Mouse (Mus musculus) limb, embryonic 14.5 days (tissue): ENCODE measurements at regions not wholly inside any gene's neighbourhood (a gene's known extent, or its start where the extent isn't known, plus 50 kb on each side); places are given as distances from the start of the nearest gene placed in this dataset.

ENCODE experiments used
- ATAC-seq: fragments of 200-750 bp; cut with Nextera tagmentation; 2 replicates; pipeline ENCODE4 v1.8.0; 2017; ENCODE audit warnings: low read depth, moderate number of reproducible peaks, moderate TSS enrichment; ENCODE audit not compliant: low FRiP score
- DNase-seq: peaks from one replicate; pipeline ENCODE4 v3.0.0-alpha.2; 2015; ENCODE audit warnings: low spot score
- H3K27ac ChIP-seq: fragments of 300-500 bp; sonication (generic); replicated peaks from 2 replicates; pipeline ENCODE4 v1.5.1; 2014; ENCODE audit warnings: low read depth, mild to moderate bottlenecking, low read length, moderate library complexity, mixed read lengths
- H3K27me3 ChIP-seq: fragments of 300-500 bp; sonication (generic); 2 replicates; pipeline ENCODE4 v1.6.1; 2014; ENCODE audit warnings: low read length, mixed read lengths; ENCODE audit not compliant: control insufficient read depth, insufficient read depth
- H3K36me3 ChIP-seq: fragments of 300-500 bp; sonication (generic); 2 replicates; pipeline ENCODE4 v1.6.1; 2014; ENCODE audit warnings: mild to moderate bottlenecking, low read length, moderate library complexity, mixed read lengths; ENCODE audit not compliant: control insufficient read depth, insufficient read depth
- H3K4me1 ChIP-seq: fragments of 300-500 bp; sonication (generic); 2 replicates; pipeline ENCODE4 v1.6.1; 2014; ENCODE audit warnings: antibody characterized with exemption, low read length, mixed read lengths; ENCODE audit not compliant: control insufficient read depth, insufficient read depth
- H3K4me2 ChIP-seq: fragments of 300-500 bp; sonication (generic); replicated peaks from 2 replicates; pipeline ENCODE4 v1.6.1; 2014; ENCODE audit warnings: low read depth, mild to moderate bottlenecking, low read length, moderate library complexity; ENCODE audit not compliant: severe bottlenecking
- H3K4me3 ChIP-seq: fragments of 300-500 bp; sonication (generic); replicated peaks from 2 replicates; pipeline ENCODE4 v1.5.1; 2014; ENCODE audit warnings: low read length
- H3K9ac ChIP-seq: fragments of 300-500 bp; sonication (generic); 2 replicates; pipeline ENCODE4 v1.6.1; 2014; ENCODE audit warnings: mild to moderate bottlenecking, low read depth, low read length, moderate library complexity; ENCODE audit not compliant: severe bottlenecking
- H3K9me3 ChIP-seq: fragments of 300-500 bp; sonication (generic); 2 replicates; pipeline ENCODE4 v1.6.1; 2016; ENCODE audit warnings: low read length; ENCODE audit not compliant: control insufficient read depth
- POLR2A ChIP-seq: fragments of 200-500 bp; IDR thresholded peaks from 2 replicates; pipeline ENCODE4 v1.8.0; 2012; ENCODE audit warnings: inconsistent platforms, mild to moderate bottlenecking, moderate library complexity, borderline replicate concordance; ENCODE audit not compliant: insufficient read depth, insufficient read length; ENCODE audit errors: extremely low read depth
- WGBS: fragments of 180-500 bp; shearing (Covaris S2); extraction: QIAGEN DNeasy Blood & Tissue Kit; methylation state at CpG from one replicate; pipeline ENCODE4 v1.1.7; 2014; 5-methylcytosine and 5-hydroxymethylcytosine counted together

- no peaks in the 10 kb centered on the region for H3K36me3 ChIP-seq
- TF ChIP-seq POLR2A: no peak
- DNase-seq (no peak), ATAC-seq (no peak)
- no peak overlapping the region for H3K4me2 ChIP-seq
- no peak overlapping the region for H3K4me3 ChIP-seq
- no peak overlapping the region for H3K9ac ChIP-seq
- H3K27ac ChIP-seq: no peak overlapping the region
- peaks cover 28% of the 10 kb centered on the region for H3K4me1 ChIP-seq
- H3K27me3 ChIP-seq: no peaks in the 10 kb centered on the region
- peaks cover 7% of the 10 kb centered on the region; the same call in 1 of the 2 replicates for H3K9me3 ChIP-seq
- 62% methylated on average over 5 of the region's 5 CpGs for WGBS
Observed at GRCm38 (mm10) chr13:44583614-44584013, 145.7 kb upstream of the Jarid2 start.

GRCm38 (mm10) chr13:44584151-44584550, 145.1 kb upstream of the Jarid2 start:
- no peak for DNase-seq
- no peak for ATAC-seq
- Histone ChIP-seq H3K4me1 (peaks cover 28% of the 10 kb centered on the region), H3K9me3 (peaks cover 2% of the 10 kb centered on the region; the same call in 1 of the 2 replicates), H3K4me3 (no peak overlapping the region), H3K27ac (no peak overlapping the region), H3K4me2 (no peak overlapping the region), H3K27me3 (no peaks in the 10 kb centered on the region), H3K36me3 (no peaks in the 10 kb centered on the region), H3K9ac (no peak overlapping the region)
- no peak for TF ChIP-seq POLR2A
- 42% methylated on average over 8 of the region's 8 CpGs for WGBS

GRCm38 (mm10) chr13:44584551-44584950, 144.7 kb upstream of the Jarid2 start:
- TF ChIP-seq POLR2A: no peak
- DNase-seq: no peak
- no peaks in the 10 kb centered on the region for H3K36me3 ChIP-seq
- H3K4me1 ChIP-seq: peaks cover 28% of the 10 kb centered on the region
- no peak overlapping the region for H3K4me3 ChIP-seq
- no peak overlapping the region for H3K4me2 ChIP-seq
- ATAC-seq: no peak
- no peaks in the 10 kb centered on the region for H3K27me3 ChIP-seq
- H3K9ac ChIP-seq: no peak overlapping the region
- H3K9me3 ChIP-seq: no peaks in the 10 kb centered on the region
- no peak overlapping the region for H3K27ac ChIP-seq
- WGBS: 50% methylated on average over 4 of the region's 4 CpGs

DNA sequence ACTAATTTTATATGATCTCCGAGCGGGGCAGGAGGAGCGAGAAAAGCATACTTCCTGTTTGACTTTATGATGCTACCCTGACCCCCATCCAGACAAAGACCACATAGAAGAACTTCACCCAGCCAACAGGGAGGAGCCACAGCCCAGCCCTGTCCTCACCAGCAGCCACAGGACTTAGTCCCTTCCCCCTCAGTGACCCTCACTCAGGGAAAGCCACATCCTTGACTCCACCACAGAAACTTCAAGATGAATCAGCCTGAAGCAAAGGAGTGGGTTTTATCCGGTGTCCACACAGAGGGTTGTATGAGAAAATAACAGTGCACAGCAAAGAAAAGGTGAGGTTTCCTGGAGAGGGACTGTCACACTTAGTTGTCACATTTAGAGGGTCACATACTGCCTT, 141.4 kb upstream of the Jarid2 start:
- no peak for ATAC-seq
- DNase-seq: no peak

DNA sequence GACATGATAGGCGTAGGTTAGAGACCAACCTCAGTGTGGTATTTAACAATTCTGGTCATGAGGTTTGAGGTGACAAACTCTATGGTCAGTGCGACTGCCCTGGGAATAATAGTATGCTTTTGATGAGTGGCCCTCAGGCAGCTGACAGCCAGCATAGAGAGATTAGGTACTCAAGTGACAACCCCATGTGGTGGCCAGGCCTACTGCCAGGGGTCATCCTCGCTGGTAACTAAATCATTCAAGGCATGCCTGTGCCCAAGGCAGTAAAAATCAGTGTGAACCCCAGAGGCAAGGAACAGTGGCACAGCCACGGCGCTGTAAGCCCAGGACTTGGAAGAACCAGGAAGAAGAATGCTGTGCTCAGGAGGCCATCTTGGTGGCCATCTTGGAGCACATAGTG, 134.6 kb upstream of the Jarid2 start:
- DNase-seq (no peak), ATAC-seq (no peak)
- Histone ChIP-seq H3K9ac (no peak overlapping the region), H3K27ac (no peak overlapping the region), H3K27me3 (no peaks in the 10 kb centered on the region), H3K4me2 (no peak overlapping the region), H3K36me3 (no peaks in the 10 kb centered on the region), H3K4me1 (no peaks in the 10 kb centered on the region), H3K9me3 (no peaks in the 10 kb centered on the region), H3K4me3 (no peak overlapping the region)
- no peak for TF ChIP-seq POLR2A
- WGBS: 87% methylated on average over 5 of the region's 5 CpGs

More for the DNA sequence above, 141.4 kb upstream of the Jarid2 start:
- no peaks in the 10 kb centered on the region for H3K36me3 ChIP-seq
- peaks cover 3% of the 10 kb centered on the region for H3K4me1 ChIP-seq
- no peak overlapping the region for H3K4me2 ChIP-seq
- TF ChIP-seq POLR2A: no peak
- no peak overlapping the region for H3K4me3 ChIP-seq
- WGBS: 45% methylated on average over 4 of the region's 4 CpGs
- no peaks in the 10 kb centered on the region for H3K27me3 ChIP-seq
- no peak overlapping the region for H3K27ac ChIP-seq
- no peaks in the 10 kb centered on the region for H3K9me3 ChIP-seq
- H3K9ac ChIP-seq: no peak overlapping the region

DNA sequence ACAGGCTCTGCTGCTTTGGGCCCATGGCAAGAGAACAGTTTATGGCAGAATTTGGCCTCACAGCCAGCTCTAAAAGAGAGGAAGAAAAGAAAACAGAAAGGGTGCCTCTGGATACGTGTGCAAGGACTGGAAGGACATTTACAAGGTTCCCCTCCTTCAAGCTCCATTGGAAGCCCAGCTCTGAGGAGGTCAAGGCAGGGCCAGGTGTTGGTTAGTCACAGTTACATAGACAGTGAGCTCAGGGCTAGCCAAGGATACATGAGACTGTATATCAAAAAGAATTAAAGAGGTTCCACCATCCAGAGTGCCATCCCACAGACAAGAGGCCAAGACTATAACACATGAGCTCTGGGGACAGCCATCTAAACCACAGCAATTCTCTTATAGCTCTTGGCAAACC, 131.6 kb upstream of the Jarid2 start:
- Histone ChIP-seq H3K9ac (no peak overlapping the region), H3K4me2 (no peak overlapping the region), H3K27ac (no peak overlapping the region), H3K4me3 (no peak overlapping the region), H3K36me3 (no peaks in the 10 kb centered on the region), H3K27me3 (no peaks in the 10 kb centered on the region), H3K9me3 (no peaks in the 10 kb centered on the region), H3K4me1 (0 out of 2 replicates have a peak, but pooled peaks cover 6% of the 10 kb centered on the region)
- WGBS: 54% methylated on average over 1 of the region's 1 CpGs
- DNase-seq: no peak
- ATAC-seq: no peak
- TF ChIP-seq POLR2A: no peak
